In genomic region chr11:3954876-3955275, GRCm38 (mm10) we compare ENCODE assay signal across 19 mouse cellular contexts. TPM values are rescaled to one million over a fixed set of nuclear protein-coding genes. Genes with fewer than 3 reads are reported as not detected.
A peak's percentile ranks its signal among the peaks of the same experiment; 100 is the strongest.
DNase-seq lines count a peak whose midpoint lies in the region; TF ChIP-seq lines count a peak whose summit lies in the region.
"Not testable (repeated sequence)": the region's sequence is repeated elsewhere in the genome, so short reads cannot be mapped to it uniquely, and the experiment has no call there.
"Had no signal": no experiment of that assay in that cellular context is flagged by ENCODE, and none has a peak within 500 bp of the region (broad histone marks: within the 10 kb centered on the region; RNA-seq: fewer than 3 reads in every experiment).

No protein-coding gene starts in this region.

- H3K4me3 ChIP-seq in E14TG2a.4 (replicated peaks; ENCODE audit: low read length) = peak overlapping the region; percentile 62
- H3K4me3 ChIP-seq in ES-Bruce4 (ENCODE audit: low read depth, low read length) = not testable (repeated sequence)
- peak overlapping the region; percentile 4 to 46; a peak in 2 of 4 replicates for H3K4me3 ChIP-seq in ES-E14 (ENCODE audit: insufficient read depth in 1 of 2, low read depth in 1 of 2, low read length in 2 of 2, poor library complexity in 1 of 2, severe bottlenecking in 1 of 2)

- not testable (repeated sequence) for TF ChIP-seq CTCF in E14TG2a.4 (conservative IDR thresholded peaks at IDR 0.05; ENCODE audit: low read length); ES-Bruce4 (IDR thresholded peaks at IDR 0.05; ENCODE audit: low read depth, low read length)

- H3K4me1 ChIP-seq in E14TG2a.4 (replicated peaks; ENCODE audit: low read depth, low read length) = peaks cover 39% of the 10 kb centered on the region
- H3K4me1 ChIP-seq in ES-Bruce4 (ENCODE audit: control insufficient read depth, insufficient read depth, low read length); ES-E14 (ENCODE audit: control insufficient read depth in 2 of 2, insufficient read depth in 2 of 2, low read length in 2 of 2, poor library complexity in 1 of 2): not testable (repeated sequence)

- not testable (repeated sequence) for H3K9ac ChIP-seq in ES-Bruce4 (ENCODE audit: low read depth, poor library complexity, severe bottlenecking)
- 0 out of 2 replicates have a peak overlapping the region, but pooled peaks have one; percentile 5 for H3K9ac ChIP-seq in ES-E14 (ENCODE audit: insufficient read depth, low read depth, low read length, poor library complexity, severe bottlenecking)

- not testable (repeated sequence) for H3K36me3 ChIP-seq in E14TG2a.4 (ENCODE audit: insufficient read depth, low read length); ES-Bruce4 (ENCODE audit: control insufficient read depth, insufficient read depth, low read length, poor library complexity, severe bottlenecking); ES-E14 (ENCODE audit: control insufficient read depth, insufficient read depth, low read length, poor library complexity, severe bottlenecking)

- H3K27ac ChIP-seq in ES-Bruce4 (ENCODE audit: insufficient read depth, low read length) (peak overlapping the region; percentile 90), ES-E14 (ENCODE audit: insufficient read depth, low read depth, low read length, poor library complexity, severe bottlenecking) (peak overlapping the region; percentile 90; the same call in 1 of the 2 replicates)

- peak; percentile 88 for DNase-seq in ES-CJ7 (ENCODE audit: low read depth, low spot score)
- DNase-seq in ES-E14 (ENCODE audit: low read depth, low spot score) = not testable (repeated sequence)
- peak; percentile 85 for DNase-seq in R1 (ENCODE audit: low read depth, low spot score)
- DNase-seq in ZHBTc4 (ENCODE audit: low read depth, low spot score) = peak; percentile 78
- peak; percentile 30 for DNase-seq in heart, adult 11 months
- DNase-seq in testis, postnatal 10 days (ENCODE audit: low spot score) = peak; percentile 10

- not testable (repeated sequence) for TF ChIP-seq POLR2A in ES-Bruce4 (IDR thresholded peaks at IDR 0.05; ENCODE audit: insufficient read depth, low read length)

- TF ChIP-seq EP300 in ES-Bruce4 (IDR thresholded peaks at IDR 0.05; ENCODE audit: insufficient read depth, low read depth, low read length) = not testable (repeated sequence)

- H3K9me3 ChIP-seq in E14TG2a.4 (ENCODE audit: low read length); ES-Bruce4 (replicated peaks; ENCODE audit: control insufficient read depth, insufficient read depth, low read length, poor library complexity, severe bottlenecking); ES-E14 (ENCODE audit: control insufficient read depth, insufficient read depth, low read depth, low read length): not testable (repeated sequence)

- H3K27me3 ChIP-seq in E14TG2a.4 (ENCODE audit: insufficient read depth, low read length); ES-Bruce4 (ENCODE audit: control insufficient read depth, insufficient read depth, low read length, poor library complexity, severe bottlenecking): not testable (repeated sequence)

- in situ Hi-C loops in ES-E14 (cut with MboI; ENCODE audit: low sequenced_read_pairs in 2 of 2, unreplicated experiment in 2 of 2) = not testable (repeated sequence)

RNA-seq across cellular contexts. Expression of gene Pes1, which starts 8.9 kb away (rescaled TPM):
- polyA plus RNA-seq in ES-Bruce4 (2011; ENCODE audit: insufficient read depth, insufficient read length, low read depth, missing spikeins) = 248 and 252 TPM in 2 replicates
- total RNA-seq in ES-E14 (2012; rRNA removed) = 128 and 143 TPM in 2 replicates

RNA-seq across cellular contexts. Expression of gene 4930556J24Rik, which starts 21.7 kb away (rescaled TPM):
- not detected in 2 replicates for polyA plus RNA-seq in ES-Bruce4 (2011; ENCODE audit: insufficient read depth, insufficient read length, low read depth, missing spikeins)
- 0.76 and 1.3 TPM in 2 replicates for total RNA-seq in ES-E14 (2012; rRNA removed)
- total RNA-seq: adrenal gland, adult 18-20 months; adrenal gland, adult 2 months; adrenal gland, adult 8-10 months; adrenal gland, postnatal 10 days; adrenal gland, postnatal 14 days; adrenal gland, postnatal 25 days; adrenal gland, postnatal 36 days had no signal
- polyA plus RNA-seq: activated CD4-positive, CD25-positive, alpha-beta regulatory T cell, adult 4 months; adrenal gland, adult 2 months; brain, embryonic 14.5 days; CD4-positive, CD25-positive, alpha-beta regulatory T cell, adult 4 months; G1E had no signal

RNA-seq across cellular contexts. Expression of gene Tcn2, which starts 22.9 kb away (rescaled TPM):
- 45.8 and 47.8 TPM in 2 replicates for polyA plus RNA-seq in ES-Bruce4 (2011; ENCODE audit: insufficient read depth, insufficient read length, low read depth, missing spikeins)
- total RNA-seq in ES-E14 (2012; rRNA removed) = 32.4 and 44.3 TPM in 2 replicates

RNA-seq across cellular contexts. Expression of gene Gal3st1, which starts 28.6 kb away (rescaled TPM):
- 1.6 and 1.8 TPM in 2 replicates for polyA plus RNA-seq in ES-Bruce4 (2011; ENCODE audit: insufficient read depth, insufficient read length, low read depth, missing spikeins)
- 4.0 and 4.9 TPM in 2 replicates for total RNA-seq in ES-E14 (2012; rRNA removed)
- total RNA-seq: adrenal gland, adult 18-20 months; G1E had no signal
- polyA plus RNA-seq: activated CD4-positive, CD25-positive, alpha-beta regulatory T cell, adult 4 months; CD4-positive, CD25-positive, alpha-beta regulatory T cell, adult 4 months; G1E had no signal

RNA-seq across cellular contexts. Expression of gene Slc35e4, which starts 40.4 kb away (rescaled TPM):
- polyA plus RNA-seq in ES-Bruce4 (2011; ENCODE audit: insufficient read depth, insufficient read length, low read depth, missing spikeins) = 2.9 and 3.1 TPM in 2 replicates
- 13.9 and 18.2 TPM in 2 replicates for total RNA-seq in ES-E14 (2012; rRNA removed)
- polyA plus RNA-seq: G1E had no signal
